ENCODE assay signal across 18 mouse cellular contexts in the genomic region with DNA sequence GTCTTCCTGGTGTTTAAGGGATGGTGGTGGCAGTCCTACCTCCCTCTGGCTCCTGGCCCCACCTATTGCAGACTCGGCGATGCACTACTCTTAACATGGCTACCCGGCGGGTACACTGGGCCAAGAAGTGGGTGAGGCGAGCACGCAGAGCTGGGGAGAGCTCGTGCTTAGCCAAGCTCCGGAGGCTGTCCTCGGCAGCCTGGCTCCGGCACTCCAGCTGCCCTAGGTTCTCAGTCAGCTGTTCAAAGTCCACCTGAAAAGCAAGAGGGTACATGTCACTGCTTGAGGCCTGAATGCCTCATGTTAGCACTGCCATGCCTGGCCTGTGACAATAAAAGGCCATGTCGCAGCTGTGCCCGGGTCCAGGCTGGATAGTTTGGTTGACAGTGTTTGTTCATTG.
"Had no signal": no experiment of that assay in that cellular context is flagged by ENCODE, and none has a peak within 500 bp of the region (broad histone marks: within the 10 kb centered on the region; RNA-seq: fewer than 3 reads in every experiment).

No protein-coding gene starts in this region.

- H3K4me3 ChIP-seq: lung, embryonic 15.5 days; midbrain, embryonic 13.5 days; midbrain, embryonic 15.5 days; neural tube, embryonic 12.5 days; stomach, embryonic 15.5 days had no signal

- ATAC-seq: lung, postnatal 0 days; midbrain, embryonic 13.5 days; midbrain, embryonic 15.5 days had no signal

- H3K27ac ChIP-seq: lung, embryonic 15.5 days; macrophage; midbrain, embryonic 13.5 days; midbrain, embryonic 15.5 days; neural tube, embryonic 12.5 days; stomach, embryonic 15.5 days; stomach, postnatal 0 days had no signal

- H3K4me2 ChIP-seq: lung, embryonic 15.5 days; midbrain, embryonic 11.5 days; midbrain, embryonic 13.5 days; midbrain, embryonic 15.5 days; neural tube, embryonic 12.5 days; stomach, embryonic 15.5 days had no signal

- H3K9me3 ChIP-seq: lung, embryonic 15.5 days; megakaryocyte, embryonic 14.5 days; midbrain, embryonic 13.5 days; midbrain, embryonic 15.5 days; neural tube, embryonic 12.5 days; stomach, embryonic 15.5 days had no signal

- DNase-seq: lung, adult 2 months; lung, postnatal 14 days; lung, postnatal 36 days; right cerebral cortex, postnatal 25 days; right cerebral cortex, postnatal 4 days; thymus, adult 2 months; thymus, postnatal 25 days; thymus, postnatal 4 days had no signal

- H3K9ac ChIP-seq: lung, embryonic 15.5 days; midbrain, embryonic 13.5 days; midbrain, embryonic 15.5 days; neural tube, embryonic 12.5 days; stomach, embryonic 15.5 days had no signal

- H3K27me3 ChIP-seq: lung, embryonic 15.5 days; megakaryocyte, embryonic 14.5 days; midbrain, embryonic 13.5 days; midbrain, embryonic 15.5 days; neural tube, embryonic 12.5 days; stomach, embryonic 15.5 days had no signal
